Mouse (Mus musculus) testis, postnatal 10 days (tissue): ENCODE data around the gene Camp.

Experiments used
- DNase-seq: peaks from one replicate; pipeline ENCODE4 v3.0.0; 2021; ENCODE audit warnings: low spot score

The Camp gene

DNA sequence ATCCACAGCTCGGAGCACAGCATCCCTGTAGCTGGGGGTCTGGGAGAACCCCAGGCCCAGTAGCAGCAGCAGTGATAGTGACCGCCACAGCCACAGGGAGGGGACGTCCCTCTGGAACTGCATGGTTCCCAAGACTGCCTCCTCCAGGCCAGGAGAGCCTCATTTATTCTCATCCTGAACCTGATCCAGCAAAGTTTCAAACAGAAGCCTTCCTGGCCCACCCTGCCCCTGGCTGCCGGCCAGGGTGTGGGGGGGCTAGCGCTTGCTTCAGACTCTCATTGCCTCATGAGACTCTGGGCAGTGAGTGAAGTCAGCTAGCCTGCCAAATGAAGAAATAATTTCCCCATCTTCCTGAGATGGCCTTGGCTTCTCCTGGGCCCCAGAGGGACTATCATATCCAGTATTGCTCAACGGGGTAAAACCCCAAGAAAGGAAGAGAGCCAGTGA is at the start of gene Camp:
Gene Camp, minus strand, starts transcription at position 306 of the 447 bp plus-strand sequence.
- peak; percentile 78 for DNase-seq

DNA sequence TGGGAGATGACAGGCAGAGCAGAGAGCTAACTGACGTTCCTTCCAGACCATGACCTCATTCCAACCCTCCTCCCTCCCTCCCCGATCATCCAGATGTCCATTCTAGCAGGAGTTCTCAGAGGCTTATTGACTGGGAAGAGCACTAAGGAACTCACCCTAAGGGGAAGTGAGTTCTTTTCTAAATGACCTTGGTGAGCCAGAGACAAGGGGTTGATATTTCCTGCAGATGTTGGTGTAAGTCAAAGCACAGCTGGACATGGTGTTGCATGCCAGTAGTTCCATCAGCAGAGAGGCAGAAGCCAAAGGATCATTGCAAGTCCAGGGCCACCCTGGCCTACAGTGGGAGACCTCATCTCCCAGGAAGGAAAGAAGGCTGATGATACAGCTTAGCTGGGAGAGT is 48.6 kb upstream of the Camp start:
- DNase-seq = no peak

DNA sequence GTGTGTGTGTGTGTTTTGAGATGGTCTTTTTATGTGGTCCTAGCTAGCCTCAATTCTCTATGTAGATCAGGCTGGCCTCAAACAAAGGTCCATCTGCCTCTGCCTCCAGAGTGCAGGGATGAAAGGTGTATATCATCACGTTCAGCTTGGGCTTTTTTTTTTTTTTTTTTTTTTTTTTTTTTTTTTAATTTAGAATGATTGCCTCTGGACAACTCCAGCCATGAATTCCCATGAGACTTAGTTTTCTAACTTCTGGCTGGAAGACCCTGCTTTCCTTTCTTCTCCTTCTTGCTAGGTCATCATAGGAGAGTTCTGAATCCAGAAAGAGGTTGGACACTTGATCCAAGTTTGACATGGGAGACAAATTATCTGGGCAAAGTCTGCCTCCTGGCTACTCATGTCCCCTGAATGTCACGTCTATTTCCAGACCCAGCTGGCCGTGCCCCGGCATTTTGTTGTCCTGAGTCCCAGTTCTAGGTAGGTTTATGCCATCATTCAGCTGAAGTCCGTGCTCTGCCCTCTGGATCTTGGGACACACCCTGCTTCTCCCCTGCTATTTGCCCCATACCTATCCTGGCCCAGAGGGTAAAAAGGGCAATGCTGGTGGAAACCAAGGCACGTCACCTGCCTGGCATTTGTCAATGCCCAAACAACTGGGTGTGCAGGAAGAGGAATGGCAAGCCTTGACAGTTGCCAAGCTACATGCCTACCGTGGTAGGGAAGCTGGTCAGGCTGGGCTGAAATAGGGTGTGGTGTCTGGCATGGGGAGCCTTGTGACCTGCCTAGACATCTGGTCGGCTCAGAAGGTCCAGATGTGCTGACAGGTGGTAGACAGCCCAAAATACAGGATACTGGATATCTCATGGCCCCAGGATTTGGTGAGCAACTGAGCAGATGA is 47.1 kb upstream of the Camp start:
- no peak for DNase-seq

GRCm38 (mm10) chr9:109895593-109895992 is 46.2 kb upstream of the Camp start:
- no peak for DNase-seq

DNA sequence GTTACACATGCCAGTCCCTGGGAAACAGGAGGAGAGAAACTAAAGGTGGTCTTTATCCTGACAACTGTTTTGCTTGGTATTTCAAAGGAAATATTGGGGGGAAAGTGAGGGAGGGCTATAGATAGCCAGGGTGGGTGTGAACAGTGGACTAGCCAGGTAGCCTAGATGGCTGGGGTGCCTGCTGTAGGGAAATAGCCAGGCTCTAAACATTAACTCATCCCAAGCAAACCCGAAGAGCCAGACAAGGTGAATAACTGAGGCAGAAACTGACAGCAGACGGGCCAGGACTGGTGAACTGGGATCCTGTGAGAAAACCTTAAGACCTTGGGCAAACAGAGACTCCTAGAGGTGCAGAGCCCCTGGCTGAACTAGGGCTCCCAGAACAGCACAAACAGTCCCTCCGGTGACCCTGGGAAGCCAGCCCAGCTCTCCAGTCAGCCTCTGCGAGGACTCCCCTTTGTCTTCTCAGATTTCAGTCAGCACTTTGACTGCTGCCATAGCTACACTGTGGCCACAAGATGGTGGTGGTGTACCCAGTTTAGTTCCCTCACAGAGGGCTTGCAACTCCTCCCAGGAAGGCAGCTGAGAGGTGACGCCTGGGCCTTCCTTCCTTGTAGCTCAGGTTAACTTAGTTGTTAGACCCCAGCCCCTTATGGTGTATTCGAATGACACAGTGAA is 45.1 kb upstream of the Camp start:
- peak; percentile 81 for DNase-seq

DNA sequence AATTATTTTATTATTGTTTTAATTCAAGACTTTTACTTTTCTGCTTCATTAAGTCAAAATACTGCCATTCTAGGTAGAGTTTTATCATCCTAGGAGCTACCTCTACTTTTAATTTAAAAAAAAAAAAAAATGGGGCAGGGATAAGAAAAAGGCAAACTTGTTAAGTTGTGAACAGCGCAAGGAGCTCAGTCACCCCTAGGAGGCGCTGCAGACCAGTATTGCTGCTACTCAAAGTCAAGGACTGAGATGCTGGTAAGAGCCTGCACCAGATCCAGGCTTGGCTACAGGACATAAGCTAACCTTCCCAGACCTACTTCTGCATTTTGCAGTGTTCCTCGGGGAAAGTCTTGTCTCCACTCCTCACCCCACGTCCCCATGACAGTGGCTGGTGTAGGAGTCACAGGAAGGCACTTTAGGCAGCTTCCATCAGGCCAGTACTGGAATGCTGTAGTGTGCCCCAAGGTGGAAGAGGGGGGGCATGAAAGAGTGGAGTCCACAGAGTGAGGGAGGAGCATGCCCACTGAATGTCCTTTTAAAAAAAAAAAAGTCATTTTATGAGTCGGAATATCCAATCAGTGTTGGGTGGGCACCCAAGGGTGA is 43.3 kb upstream of the Camp start:
- DNase-seq = peak; percentile 92

DNA sequence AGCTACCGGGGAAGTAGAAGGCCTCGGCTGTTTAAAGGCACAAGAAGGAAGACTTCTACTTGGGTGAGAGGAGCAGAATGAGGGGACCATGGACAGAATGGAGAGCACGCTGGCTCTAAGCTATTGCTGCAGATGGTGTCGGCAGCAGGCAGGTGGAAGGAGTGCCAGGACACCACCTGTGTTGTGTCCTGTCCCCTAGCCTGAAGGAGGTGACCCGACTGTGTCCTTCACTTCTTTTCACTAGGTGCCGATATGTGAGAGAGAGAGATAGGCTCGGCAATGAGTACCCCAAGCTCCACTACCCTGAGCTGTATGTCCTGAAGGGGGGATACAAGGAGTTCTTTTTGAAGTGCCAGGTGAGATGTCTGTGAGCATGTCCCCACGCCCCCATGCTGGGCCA is 42.1 kb upstream of the Camp start:
- no peak for DNase-seq

DNA sequence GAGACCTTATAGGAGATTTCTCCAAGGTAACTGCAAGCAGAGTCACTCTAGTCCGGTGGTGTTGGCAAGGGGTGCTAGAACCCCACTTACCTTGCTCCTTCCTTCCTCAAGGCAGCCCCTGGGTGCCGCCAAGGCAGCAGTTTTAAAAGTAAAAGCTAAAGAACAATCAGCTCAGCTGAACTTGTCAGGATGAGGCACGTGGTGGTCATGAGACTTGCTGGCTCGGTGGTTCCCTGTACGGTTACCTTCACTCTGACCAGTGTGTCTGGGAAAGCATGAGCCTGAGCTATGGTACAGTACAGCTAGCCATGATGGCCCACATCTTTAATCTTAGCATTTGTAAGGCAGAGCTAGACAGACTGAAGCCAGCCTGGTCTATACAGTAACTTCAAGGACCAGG is 37.9 kb upstream of the Camp start:
- DNase-seq = no peak

DNA sequence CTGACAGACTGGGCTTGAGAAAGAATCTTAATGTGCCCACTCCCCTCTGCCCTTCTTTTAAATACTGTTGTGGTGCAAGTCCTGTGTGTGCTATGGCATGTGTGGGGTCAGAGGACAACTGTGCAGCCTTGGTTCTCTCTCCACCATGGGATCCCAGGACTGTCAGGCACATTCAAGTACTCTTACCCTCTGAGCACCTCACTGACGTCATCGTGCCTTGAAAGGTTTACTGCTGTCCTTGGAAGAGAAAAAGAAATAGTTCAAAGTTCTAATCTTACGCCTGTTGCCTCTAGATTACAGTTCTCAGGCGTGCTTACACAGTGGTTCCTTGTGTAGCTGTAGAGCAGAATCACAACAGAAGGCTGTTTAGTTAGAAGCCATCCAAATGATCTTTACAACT is 36.8 kb upstream of the Camp start:
- DNase-seq = no peak

- no peak for DNase-seq
Observed at GRCm38 (mm10) chr9:109879305-109879704, 29.9 kb upstream of the Camp start.

- no peak for DNase-seq
Observed at GRCm38 (mm10) chr9:109877666-109878065, 28.2 kb upstream of the Camp start.

DNA sequence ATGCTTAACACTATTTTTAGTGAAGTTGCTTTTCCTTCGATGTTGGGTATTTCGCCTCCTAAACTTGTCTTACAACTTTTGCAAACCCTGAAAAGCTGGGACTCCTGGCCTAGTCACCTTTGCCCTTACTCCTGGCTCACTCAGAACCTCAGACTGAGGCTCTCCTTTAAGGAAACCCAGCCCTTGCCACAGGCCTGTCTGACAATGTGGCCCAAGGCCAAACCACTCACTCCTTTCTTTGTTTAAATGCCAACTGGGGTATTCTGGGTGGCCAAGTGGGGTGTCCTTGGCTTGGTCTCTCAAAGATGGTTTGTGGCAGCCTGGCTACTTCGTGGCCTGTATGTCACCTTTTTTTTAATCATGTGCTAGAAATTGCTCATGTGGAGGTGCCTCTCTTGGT is 27.3 kb upstream of the Camp start:
- DNase-seq = no peak

GRCm38 (mm10) chr9:109875695-109876601 is 26.5 kb upstream of the Camp start:
- DNase-seq = peak; percentile 82

GRCm38 (mm10) chr9:109874797-109875691 is 25.6 kb upstream of the Camp start, which contains the start of gene Cdc25a:
TSS of gene Cdc25a (plus strand) at chr9:109875579.
- peak; percentile 98 for DNase-seq

DNA sequence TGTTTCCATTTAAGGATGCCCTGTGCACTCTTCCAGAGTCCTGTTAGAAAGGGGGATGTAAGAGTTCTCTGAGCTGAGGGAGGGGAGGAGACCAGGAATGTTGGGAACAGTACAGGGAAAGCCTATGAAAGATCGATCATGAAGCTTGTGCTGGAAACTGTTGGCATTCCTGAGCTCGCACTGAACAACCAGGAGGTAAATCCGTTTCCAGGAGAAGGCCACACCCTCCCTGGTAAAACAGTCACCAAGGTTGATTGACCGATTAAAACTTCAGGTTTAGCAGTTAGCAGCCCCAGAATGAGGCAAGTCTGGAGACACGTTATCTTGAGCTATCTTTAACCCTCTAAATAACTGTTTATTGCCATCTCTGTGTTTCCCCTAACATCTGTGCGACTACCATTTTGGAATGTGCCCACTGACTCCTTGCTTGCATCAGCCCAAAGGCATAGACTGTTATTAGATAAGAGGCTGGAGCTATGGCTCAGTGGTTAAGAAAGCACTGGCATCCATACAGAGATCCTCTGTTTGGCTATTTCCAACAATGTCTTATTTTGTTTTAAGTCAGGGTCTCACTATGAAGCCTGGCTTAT is 21.7 kb upstream of the Camp start:
- no peak for DNase-seq

GRCm38 (mm10) chr9:109866218-109866617 is 16.8 kb upstream of the Camp start:
- DNase-seq = no peak

GRCm38 (mm10) chr9:109863085-109863484 is 13.7 kb upstream of the Camp start:
- no peak for DNase-seq

DNA sequence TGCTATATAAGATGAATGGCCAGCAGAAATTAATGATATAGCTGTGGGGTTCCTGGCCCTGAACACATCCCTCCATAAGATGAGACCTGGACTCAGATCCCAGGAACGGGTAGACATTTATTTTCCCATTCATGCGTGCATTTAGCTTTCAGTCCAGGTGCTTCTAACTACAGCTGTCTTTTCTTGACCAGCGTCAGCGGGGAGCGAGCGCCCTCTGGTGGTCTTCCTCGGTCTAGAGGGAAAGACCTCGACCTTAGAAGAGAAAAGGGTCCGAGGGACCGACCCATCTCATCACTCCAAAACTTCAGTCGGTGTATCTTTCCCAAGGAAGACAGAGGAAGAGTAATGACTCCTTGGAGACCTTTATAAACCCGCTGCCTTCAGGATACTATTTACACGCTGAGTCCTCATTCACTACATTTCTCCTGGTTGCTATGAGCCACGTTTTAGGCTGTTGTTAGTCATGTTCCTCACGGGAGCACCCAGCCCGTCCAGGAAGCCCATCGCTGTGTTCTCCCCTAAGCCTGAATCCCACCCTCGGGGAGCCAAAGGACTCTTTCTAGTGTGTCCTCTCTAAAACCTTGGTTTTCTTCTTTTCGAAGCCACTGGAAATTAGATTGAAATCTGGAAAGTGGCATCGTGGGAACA is 13.1 kb upstream of the Camp start:
- peak; percentile 94 for DNase-seq

DNA sequence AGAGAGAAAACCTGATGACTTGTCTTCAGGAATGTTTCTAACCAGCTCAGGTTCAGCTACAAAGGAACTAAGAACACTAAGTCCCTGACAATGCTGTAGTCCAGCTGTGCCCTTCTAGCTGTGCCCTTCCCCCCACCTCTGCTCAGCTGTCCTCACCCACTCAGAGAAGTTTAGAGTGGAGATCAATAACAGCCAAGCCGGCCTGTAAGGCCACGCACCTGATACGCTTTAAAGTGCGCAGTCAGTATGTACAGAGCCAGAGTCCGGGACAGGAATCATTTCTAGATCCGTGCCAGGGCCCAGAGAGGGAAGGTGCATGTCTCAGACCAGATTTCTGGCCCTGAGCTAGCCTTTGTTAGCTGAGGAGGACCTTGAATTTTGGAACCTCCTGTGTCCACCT is 6.5 kb upstream of the Camp start:
- no peak for DNase-seq

- no peak for DNase-seq
Observed at GRCm38 (mm10) chr9:109854341-109854740, 4.9 kb upstream of the Camp start.
